Mouse (Mus musculus) ES-Bruce4 (cell line): ENCODE measurements around the gene Kyat3. TPM values are rescaled to one million over a fixed set of nuclear protein-coding genes. Genes with fewer than 3 reads are reported as not detected.

ENCODE experiments used
- H3K27ac ChIP-seq: 2 replicates; pipeline ENCODE4 v1.5.1; 2012; ENCODE audit warnings: low read length, inconsistent platforms; ENCODE audit not compliant: insufficient read depth
- H3K27me3 ChIP-seq: 2 replicates; pipeline ENCODE4 v1.6.1; 2012; ENCODE audit warnings: mild to moderate bottlenecking, low read length, inconsistent platforms; ENCODE audit not compliant: control insufficient read depth, poor library complexity, insufficient read depth, severe bottlenecking
- H3K36me3 ChIP-seq: 2 replicates; pipeline ENCODE4 v1.6.1; 2012; ENCODE audit warnings: inconsistent platforms, mild to moderate bottlenecking, low read length, moderate library complexity; ENCODE audit not compliant: control insufficient read depth, poor library complexity, insufficient read depth, severe bottlenecking
- H3K4me1 ChIP-seq: one replicate; pipeline ENCODE4 v1.8.1; 2011; ENCODE audit warnings: low read length; ENCODE audit not compliant: control insufficient read depth, insufficient read depth
- H3K4me3 ChIP-seq: 2 replicates; pipeline ENCODE4 v1.5.1; 2011; ENCODE audit warnings: low read depth, mild to moderate bottlenecking, low read length
- H3K9ac ChIP-seq: 2 replicates; pipeline ENCODE4 v1.6.1; 2012; ENCODE audit warnings: low read depth, mild to moderate bottlenecking, inconsistent platforms; ENCODE audit not compliant: poor library complexity, severe bottlenecking
- H3K9me3 ChIP-seq: replicated peaks from 2 replicates; pipeline ENCODE4 v1.6.1; 2012; ENCODE audit warnings: mild to moderate bottlenecking, low read length, inconsistent platforms; ENCODE audit not compliant: control insufficient read depth, poor library complexity, insufficient read depth, severe bottlenecking
- CTCF ChIP-seq: IDR thresholded peaks from one replicate; pipeline ENCODE4 v1.8.1; 2011; ENCODE audit warnings: low read depth, low read length
- EP300 ChIP-seq: IDR thresholded peaks from 2 replicates; pipeline ENCODE4 v1.6.1; 2011; ENCODE audit warnings: low read depth, low read length; ENCODE audit not compliant: insufficient read depth
- POLR2A ChIP-seq: IDR thresholded peaks from one replicate; pipeline ENCODE4 v1.8.1; 2011; ENCODE audit warnings: low read length; ENCODE audit not compliant: insufficient read depth
- polyA plus RNA-seq: library from polyadenylated mRNA; stranded (reverse); fragments of >200 nt; gene quantifications from 2 replicates; pipeline ENCODE4 v1.2.4, GENCODE M21; 2011; ENCODE audit warnings: low read depth; ENCODE audit not compliant: missing spikeins, insufficient read depth, insufficient read length

The Kyat3 gene
- polyA plus RNA-seq, 1 experiment: 7.9 TPM

DNA sequence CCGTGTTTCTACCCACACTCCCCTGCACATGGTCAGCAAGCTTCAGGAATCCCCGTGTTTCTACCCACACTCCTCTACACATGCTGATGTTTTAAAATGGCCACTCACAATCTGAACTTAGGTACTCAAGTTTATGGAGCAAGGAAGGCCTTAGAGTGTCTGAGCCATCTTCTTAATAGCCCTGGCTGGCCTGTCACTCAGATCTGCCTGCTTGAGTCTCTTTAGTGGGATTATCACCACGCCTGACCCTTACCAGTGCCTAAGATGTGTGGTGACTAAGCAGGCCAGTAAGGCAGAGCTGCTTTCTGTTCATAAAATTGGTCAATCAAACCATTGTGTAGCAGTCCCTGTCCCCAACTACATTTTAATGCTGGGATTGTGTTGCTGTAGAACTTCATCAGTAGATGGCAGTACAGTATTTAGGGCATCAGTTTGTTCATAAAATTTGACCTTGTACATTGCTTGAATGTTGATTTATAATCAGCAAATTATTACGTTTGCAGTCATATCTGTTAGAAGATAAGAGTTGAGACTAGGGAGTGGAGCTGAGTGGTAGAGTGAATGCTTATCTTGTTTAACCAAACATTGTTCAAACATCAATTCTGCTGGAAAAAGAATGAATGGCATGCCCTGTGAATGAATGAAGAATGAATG is 72.8 kb downstream of the Kyat3 start:
- Histone ChIP-seq H3K36me3 (no peaks in the 10 kb centered on the region; the same call in 1 of the 2 replicates), H3K4me1 (no peaks in the 10 kb centered on the region), H3K27me3 (no peaks in the 10 kb centered on the region), H3K4me3 (no peak overlapping the region), H3K9me3 (no peaks in the 10 kb centered on the region), H3K27ac (no peak overlapping the region), H3K9ac (no peak overlapping the region)
- no peak for TF ChIP-seq POLR2A
- no peak for TF ChIP-seq EP300
- no peak for TF ChIP-seq CTCF

- Histone ChIP-seq H3K4me1 (no peaks in the 10 kb centered on the region), H3K9me3 (no peaks in the 10 kb centered on the region), H3K36me3 (peaks cover 26% of the 10 kb centered on the region), H3K27me3 (no peaks in the 10 kb centered on the region), H3K4me3 (no peak overlapping the region), H3K27ac (no peak overlapping the region), H3K9ac (no peak overlapping the region)
- TF ChIP-seq POLR2A: no peak
- TF ChIP-seq EP300: no peak
- no peak for TF ChIP-seq CTCF
Observed at GRCm38 (mm10) chr3:142777227-142777626, 76.4 kb downstream of the Kyat3 start.

DNA sequence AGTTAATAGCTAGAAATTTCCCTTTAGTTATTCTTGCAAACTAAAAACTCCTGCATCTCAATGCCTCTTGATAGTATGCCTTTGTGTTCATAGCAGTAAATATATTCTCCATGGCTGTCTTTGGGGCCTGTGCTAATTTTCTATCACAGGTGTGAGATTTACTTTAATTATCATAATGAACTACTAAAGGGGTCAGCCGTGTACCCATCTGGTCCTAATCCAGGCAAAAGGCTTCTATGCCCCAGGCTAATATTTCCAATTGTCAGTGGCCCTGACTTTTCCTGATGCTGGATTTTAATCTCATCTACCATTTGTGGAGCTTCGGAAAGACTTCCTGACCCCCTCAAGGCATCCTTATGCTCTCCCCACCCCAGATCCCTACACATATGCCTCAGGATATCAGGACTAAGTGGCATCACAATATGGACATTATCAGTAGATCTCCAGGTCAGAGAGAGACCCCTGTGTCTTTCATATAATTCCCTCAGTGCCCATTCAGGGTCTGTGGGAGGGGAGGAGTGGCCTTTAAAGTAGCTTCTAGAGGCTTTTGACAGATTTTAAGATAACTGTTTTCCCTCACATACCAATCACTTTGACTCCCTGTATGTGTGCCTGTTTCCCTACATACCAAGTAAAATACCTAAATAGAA is 85.7 kb downstream of the Kyat3 start:
- H3K36me3 ChIP-seq: peaks cover 15% of the 10 kb centered on the region
- no peaks in the 10 kb centered on the region for H3K27me3 ChIP-seq
- TF ChIP-seq CTCF: no peak
- no peak for TF ChIP-seq POLR2A
- TF ChIP-seq EP300: no peak

DNA sequence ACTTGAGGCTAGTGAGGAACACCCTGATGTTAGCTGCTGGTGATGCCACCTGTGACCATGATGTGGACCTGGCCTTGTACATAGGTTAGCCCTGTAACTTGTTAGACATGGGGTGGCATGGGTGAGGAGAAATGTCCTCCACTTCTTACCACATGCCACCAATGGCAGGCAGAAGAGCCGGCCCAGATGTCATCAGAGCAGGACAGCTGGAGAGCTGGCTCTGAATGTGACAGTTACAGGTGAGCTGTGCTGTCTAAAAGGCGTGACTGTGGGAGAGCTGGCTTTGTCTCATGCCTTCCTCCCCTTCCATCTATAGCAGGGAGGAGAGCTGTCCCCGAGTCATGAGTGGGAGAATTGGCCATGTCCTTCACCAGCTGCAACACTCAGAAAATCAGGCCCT is 94.7 kb downstream of the Kyat3 start:
- Histone ChIP-seq H3K9me3 (no peaks in the 10 kb centered on the region), H3K4me3 (no peak overlapping the region), H3K4me1 (no peaks in the 10 kb centered on the region), H3K9ac (no peak overlapping the region), H3K27ac (no peak overlapping the region), H3K36me3 (peaks cover 33% of the 10 kb centered on the region), H3K27me3 (no peaks in the 10 kb centered on the region)
- no peak for TF ChIP-seq CTCF
- no peak for TF ChIP-seq POLR2A
- TF ChIP-seq EP300: no peak

More for the DNA sequence above, 85.7 kb downstream of the Kyat3 start:
- no peaks in the 10 kb centered on the region for H3K4me1 ChIP-seq
- no peak overlapping the region for H3K27ac ChIP-seq
- no peaks in the 10 kb centered on the region for H3K9me3 ChIP-seq
- H3K4me3 ChIP-seq: no peak overlapping the region
- H3K9ac ChIP-seq: no peak overlapping the region

Other genes starting within 250 kb of the Kyat3 start
- gene Gbp5, start 207.1 kb upstream of the Kyat3 start, polyA plus RNA-seq: 0.66 TPM in 1 of 2 replicates, not detected in the other
- 8.7 and 10.6 TPM in 2 replicates for gene Gbp7, start 170.7 kb upstream of the Kyat3 start, polyA plus RNA-seq
- 8.7 and 10.2 TPM in 2 replicates for gene Gbp3, start 141.0 kb upstream of the Kyat3 start, polyA plus RNA-seq
- gene Gbp2b, start 106.2 kb upstream of the Kyat3 start, polyA plus RNA-seq: 0.33 TPM in 1 of 2 replicates, not detected in the other
- gene Gbp2, start 80.4 kb upstream of the Kyat3 start, polyA plus RNA-seq: 90.1 and 97.5 TPM in 2 replicates
- 47.1 and 48.8 TPM in 2 replicates for gene Gtf2b, start 64.0 kb downstream of the Kyat3 start, polyA plus RNA-seq
- 108 and 112 TPM in 2 replicates for gene Pkn2, start 181.0 kb downstream of the Kyat3 start, polyA plus RNA-seq